Mouse (Mus musculus): ENCODE data around the gene Scap. TPM values are rescaled to one million over a fixed set of nuclear protein-coding genes. Genes with fewer than 3 reads are reported as not detected.
A peak's percentile ranks its signal among the peaks of the same experiment; 100 is the strongest.
"Not testable (repeated sequence)": the region's sequence is repeated elsewhere in the genome, so short reads cannot be mapped to it uniquely, and the experiment has no call there.

Gene Scap
- total RNA-seq, 4 experiments from 2014 or later = 99.5 to 121 (median 101) TPM

GRCm38 (mm10) chr9:110330341-110330740 is 2.7 kb upstream of the Scap start:
- DNase-seq (ENCODE audit: low spot score in 2 of 2) = no peak

DNA sequence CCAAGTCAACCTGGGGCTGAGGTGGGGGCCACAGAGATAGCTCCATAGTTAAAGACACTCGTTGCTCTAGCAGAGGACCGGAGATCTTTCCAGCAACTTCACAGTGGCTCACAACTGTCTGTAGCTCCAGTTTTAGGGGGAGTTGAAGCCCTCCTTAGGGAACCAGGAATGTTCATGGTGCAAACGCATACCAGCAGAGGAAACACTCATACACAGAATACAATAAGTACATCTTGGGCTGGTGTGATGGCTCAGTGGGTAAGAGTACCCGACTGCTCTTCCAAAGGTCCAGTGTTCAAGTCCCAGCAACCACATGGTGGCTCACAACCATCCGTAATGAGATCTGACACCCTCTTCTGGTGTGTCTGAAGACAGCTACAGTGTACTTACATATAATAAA is 2.2 kb upstream of the Scap start:
- not testable (repeated sequence) for DNase-seq (ENCODE audit: low spot score in 2 of 2)

- no peak for DNase-seq (ENCODE audit: low spot score in 2 of 2)
These were observed 790 bp downstream of the Scap start for GRCm38 (mm10) chr9:110333896-110334259.

DNA sequence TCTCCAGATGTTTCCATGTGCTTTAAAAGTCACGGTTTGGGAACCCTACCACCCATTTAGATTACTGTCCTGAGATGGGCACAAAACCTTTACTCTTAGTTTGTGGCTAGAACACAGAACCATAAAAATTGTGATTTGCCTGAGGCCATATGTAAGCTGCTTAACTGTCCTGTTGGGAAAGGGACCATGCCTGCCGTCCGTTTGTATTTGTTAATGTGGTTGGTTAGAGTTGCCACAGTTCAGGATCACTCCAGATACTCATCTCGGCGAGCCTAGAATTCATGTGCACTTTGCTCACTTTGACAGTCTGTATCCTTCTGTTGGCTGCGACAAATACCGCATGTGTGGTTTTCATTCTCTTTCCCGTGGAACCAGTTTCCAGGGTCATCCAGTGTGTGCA is 1.8 kb downstream of the Scap start:
- no peak for DNase-seq (ENCODE audit: low spot score in 2 of 2)

DNA sequence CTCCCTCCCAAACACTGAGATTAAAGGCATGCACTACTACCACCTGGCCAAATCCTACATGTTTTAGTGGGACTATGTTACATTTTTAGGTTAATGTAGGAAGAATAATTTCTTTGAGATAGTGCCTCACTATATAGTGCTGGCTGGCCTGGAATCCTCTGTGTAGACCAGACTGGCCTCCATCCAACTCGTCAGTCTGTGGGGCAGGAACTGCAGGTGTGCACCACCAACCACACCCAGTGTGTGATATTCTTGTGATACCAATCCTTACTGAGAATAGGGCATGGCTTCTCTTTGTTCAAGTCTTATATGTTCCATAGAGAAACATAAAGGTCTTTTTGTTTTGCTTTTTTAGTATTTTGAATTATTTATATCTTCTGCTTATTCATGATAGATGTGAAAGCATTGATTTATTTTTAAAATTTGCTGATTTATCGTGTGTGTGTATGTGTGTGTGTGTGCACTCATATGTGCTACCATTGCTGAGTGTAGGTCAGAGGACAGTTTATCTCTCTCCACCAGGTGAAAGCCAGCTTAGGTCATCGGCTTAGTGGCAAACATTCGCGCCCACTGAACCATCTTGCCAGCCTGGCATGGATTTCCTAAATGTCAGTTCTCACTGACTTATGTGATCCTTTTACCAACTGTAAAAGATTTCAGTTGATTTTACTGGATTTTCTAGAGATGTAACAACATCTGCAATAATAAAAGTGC is 7.1 kb downstream of the Scap start:
- DNase-seq (ENCODE audit: low spot score in 2 of 2) = no peak

GRCm38 (mm10) chr9:110342008-110342407 is 8.9 kb downstream of the Scap start:
- no peak for DNase-seq (ENCODE audit: low spot score in 2 of 2)

DNA sequence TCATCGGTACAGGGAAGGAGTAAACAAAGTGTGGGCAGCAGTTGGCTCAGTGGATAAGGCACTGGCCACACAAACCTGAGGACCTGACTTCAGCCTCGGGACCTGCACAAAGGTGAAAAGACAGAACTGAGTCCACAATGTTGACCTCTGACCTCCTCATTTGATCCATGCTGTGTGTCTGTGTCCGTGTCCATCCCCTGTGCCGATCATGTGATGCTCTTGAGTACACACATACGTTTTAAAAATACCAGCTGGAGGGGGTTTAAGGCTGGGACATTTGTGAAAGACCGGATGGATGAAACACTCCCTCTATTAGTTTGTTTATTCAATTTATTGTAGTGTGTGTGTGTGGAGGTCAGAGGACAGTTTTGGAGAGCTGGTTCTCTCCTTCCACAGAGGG is 10.7 kb downstream of the Scap start:
- DNase-seq (ENCODE audit: low spot score in 2 of 2) = no peak

GRCm38 (mm10) chr9:110345057-110345739 is 12.1 kb downstream of the Scap start:
- no peak for DNase-seq (ENCODE audit: low spot score in 2 of 2)

DNA sequence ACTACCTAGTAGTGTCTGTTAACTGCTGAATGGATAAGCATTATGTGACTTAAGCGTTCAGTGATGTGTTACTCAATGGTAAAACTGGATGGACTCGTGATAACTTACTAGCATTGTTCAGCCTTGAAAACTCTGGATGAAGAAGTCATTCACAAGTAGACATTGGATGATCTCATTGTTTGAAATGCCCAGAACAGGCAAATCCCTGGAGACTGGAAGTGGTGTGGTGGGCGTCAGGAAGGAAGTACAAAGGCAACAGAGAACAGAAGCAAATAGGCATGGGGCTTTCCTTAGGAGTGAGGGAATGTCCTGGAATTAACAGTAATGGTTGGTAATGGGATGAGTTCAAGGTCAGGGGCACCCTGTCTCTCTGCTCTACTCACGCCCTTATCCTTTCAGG is 15.8 kb downstream of the Scap start:
- DNase-seq (ENCODE audit: low spot score in 2 of 2) = no peak

- DNase-seq (ENCODE audit: low spot score in 2 of 2) = no peak
These were observed 17.1 kb downstream of the Scap start for GRCm38 (mm10) chr9:110350188-110350587.

- no peak for DNase-seq (ENCODE audit: low spot score in 2 of 2)
These were observed 17.5 kb downstream of the Scap start for GRCm38 (mm10) chr9:110350612-110351011.

DNA sequence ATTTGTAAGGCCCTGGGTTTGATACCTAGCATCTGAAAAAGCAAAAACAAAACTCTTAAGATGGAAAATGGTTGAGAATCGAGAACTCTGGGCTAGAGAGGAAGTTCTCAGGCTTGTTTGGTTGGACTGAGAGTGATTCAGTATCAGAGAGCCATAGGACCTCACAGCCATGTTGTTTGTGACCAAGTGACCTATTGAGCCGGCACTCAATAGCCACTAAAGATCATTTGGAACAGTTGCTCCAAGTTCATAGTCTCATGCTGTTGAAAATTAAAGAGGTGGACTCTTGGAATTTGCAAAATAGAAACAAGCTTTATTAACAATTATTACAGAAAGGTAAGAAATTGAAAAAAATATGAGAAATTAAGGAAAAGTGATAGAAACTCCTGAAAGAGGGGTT is 18.3 kb downstream of the Scap start:
- DNase-seq (ENCODE audit: low spot score in 2 of 2) = no peak

- peak; percentile 36 to 38 for DNase-seq (ENCODE audit: low spot score in 2 of 2)
These were observed 19.0 kb downstream of the Scap start for GRCm38 (mm10) chr9:110351932-110352632.

GRCm38 (mm10) chr9:110358341-110358740 is 25.3 kb downstream of the Scap start:
- no peak for DNase-seq (ENCODE audit: low spot score in 2 of 2)

GRCm38 (mm10) chr9:110361299-110361698 is 28.2 kb downstream of the Scap start:
- no peak for DNase-seq (ENCODE audit: low spot score in 2 of 2)

DNA sequence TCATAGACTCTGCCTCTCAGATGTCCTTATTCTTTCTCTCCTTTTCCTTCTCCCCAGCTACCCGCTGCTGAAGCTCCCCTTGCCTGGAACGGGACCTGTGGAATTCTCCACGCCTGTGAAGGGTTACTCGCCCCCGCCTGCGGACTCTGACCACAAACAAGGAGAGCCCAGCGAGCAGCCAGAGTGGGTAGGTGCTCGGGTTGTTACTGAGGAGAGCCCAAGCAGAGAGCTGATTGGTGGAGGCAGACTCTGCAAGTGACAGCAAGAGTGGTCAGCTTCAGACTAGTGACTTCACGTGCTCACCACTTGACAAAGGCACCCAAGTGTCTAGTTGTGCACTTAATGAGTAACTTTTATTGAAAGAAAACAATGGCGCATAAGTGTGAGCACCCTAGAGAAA is 29.2 kb downstream of the Scap start:
- DNase-seq (ENCODE audit: low spot score in 2 of 2) = no peak

DNA sequence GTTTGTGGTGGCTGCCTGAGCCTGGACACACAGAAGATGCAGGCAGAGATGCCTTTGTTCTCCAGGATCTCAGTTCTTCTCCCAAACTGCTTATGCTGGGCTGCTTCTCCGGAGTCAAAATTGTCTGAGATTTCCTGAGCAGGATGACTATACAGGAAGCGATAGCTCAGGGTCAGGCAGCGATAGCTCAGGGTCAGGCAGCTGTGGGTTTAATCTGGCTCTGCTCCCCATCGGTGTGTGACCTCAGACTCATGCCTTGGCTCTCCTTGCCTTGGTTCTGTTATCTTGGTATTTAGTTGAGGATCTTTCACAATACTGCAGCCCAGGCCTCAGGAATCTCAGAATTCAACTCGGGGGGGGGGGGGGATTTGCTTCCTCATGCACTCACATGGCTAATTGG is 33.7 kb downstream of the Scap start:
- DNase-seq (ENCODE audit: low spot score in 2 of 2) = no peak

DNA sequence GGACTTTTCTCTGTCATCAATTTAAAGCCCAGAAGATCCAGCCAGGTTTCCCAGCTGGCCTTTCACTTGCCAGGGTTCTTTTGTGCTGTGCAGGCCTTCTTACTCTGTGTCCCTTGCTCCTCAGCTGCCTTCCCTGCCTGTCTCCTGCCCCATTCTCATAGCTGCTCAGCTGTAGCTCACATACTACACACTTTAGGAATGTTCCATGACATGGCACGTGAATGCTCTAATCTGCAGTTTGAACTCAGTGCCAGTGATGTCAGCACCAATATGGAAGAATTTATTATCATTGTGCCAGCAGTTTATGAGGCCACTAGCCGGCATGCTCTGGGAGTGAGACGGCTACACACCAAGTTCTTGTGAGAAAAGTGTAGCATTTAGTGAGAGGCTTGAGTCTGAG is 36.8 kb downstream of the Scap start:
- DNase-seq (ENCODE audit: low spot score in 2 of 2) = no peak

- DNase-seq (ENCODE audit: low spot score in 2 of 2) = no peak
These were observed 40.8 kb downstream of the Scap start for GRCm38 (mm10) chr9:110373871-110374270.

DNA sequence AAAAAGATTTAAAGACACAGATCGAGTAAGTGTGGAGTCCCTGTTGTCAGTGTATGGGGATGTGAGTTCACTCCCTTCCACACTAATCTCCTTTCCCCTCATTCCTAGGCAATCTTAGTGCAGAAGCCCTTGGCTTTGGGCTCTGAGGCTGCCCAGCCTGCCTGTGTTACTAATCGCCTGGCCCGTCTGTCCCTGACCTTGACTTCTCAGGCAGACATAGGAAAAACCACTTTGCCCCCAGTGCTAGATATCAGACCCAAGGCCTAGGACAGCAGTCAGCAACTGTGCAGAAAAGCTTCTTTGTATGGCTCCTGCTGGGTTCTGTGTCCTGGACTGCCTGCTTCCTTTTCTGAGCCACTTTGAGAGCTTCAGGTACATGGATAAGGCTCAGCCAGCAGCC is 42.6 kb downstream of the Scap start:
- DNase-seq (ENCODE audit: low spot score in 2 of 2) = no peak

DNA sequence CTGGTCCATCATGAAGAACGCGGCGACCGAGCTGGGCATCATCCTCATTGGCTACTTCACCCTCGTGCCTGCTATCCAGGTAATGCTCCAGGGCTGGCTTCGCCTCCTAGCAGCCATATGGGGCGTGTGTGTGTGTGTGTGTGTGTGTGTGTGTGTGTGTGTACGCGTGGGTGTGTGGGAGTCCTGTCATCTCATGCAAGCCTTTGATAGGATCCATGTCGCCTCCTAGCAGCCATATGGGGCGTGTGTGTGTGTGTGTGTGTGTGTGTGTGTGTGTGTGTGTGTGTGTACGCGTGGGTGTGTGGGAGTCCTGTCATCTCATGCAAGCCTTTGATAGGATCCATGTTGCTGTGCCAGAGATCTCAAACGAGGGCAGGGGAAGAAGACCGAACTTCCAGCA is 44.6 kb downstream of the Scap start:
- DNase-seq (ENCODE audit: low spot score in 2 of 2) = not testable (repeated sequence)

- DNase-seq (ENCODE audit: low spot score in 2 of 2) = no peak
These were observed 46.3 kb downstream of the Scap start for GRCm38 (mm10) chr9:110379361-110379760.

- no peak for DNase-seq (ENCODE audit: low spot score in 2 of 2)
These were observed 47.6 kb downstream of the Scap start for GRCm38 (mm10) chr9:110380662-110381061.

Measured in layer of hippocampus, adult 8-10 months (tissue).